Mouse (Mus musculus) monocyte, adult 2 months (primary cell): ENCODE measurements around the gene Cryge.
A peak's percentile ranks its signal among the peaks of the same experiment; 100 is the strongest.
"Not testable (repeated sequence)": the region's sequence is repeated elsewhere in the genome, so short reads cannot be mapped to it uniquely, and the experiment has no call there.

ENCODE experiments used
- DNase-seq, 2 experiments: peaks; one replicate each; pipeline ENCODE4 v3.0.0; 2022; ENCODE audit warnings: low spot score in 2 of 2, low read depth in 1 of 2

Cryge gene

GRCm38 (mm10) chr1:65050952-65051351, at the start of gene Cryge:
Gene Cryge, minus strand, starts transcription at chr1:65051149.
- DNase-seq, result not testable (repeated sequence)

GRCm38 (mm10) chr1:65096953-65097352, 46.0 kb upstream of the Cryge start:
- DNase-seq, result no peak

DNA sequence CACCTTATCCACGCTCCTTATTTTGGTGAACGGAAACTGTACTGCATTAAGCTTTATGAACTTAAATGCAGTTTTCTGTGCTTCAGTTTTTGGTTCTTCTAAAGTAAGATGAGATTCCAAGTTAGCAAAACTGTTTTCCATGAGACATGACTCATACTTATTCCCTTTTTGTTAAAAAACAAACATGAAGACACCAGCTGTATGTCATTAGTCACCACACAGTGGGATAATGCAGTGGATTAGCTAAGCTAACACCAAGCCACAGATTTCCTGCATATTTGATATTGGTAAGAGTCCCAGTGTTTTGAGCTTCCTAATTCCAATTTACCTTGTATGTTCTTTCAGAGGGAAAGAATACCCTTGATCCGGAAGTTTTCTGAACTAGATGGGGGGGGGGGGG, 40.6 kb upstream of the Cryge start:
- no peak for DNase-seq

- DNase-seq, result peak; percentile 42 to 50
Measured at GRCm38 (mm10) chr1:65090370-65090769, 39.4 kb upstream of the Cryge start.

DNA sequence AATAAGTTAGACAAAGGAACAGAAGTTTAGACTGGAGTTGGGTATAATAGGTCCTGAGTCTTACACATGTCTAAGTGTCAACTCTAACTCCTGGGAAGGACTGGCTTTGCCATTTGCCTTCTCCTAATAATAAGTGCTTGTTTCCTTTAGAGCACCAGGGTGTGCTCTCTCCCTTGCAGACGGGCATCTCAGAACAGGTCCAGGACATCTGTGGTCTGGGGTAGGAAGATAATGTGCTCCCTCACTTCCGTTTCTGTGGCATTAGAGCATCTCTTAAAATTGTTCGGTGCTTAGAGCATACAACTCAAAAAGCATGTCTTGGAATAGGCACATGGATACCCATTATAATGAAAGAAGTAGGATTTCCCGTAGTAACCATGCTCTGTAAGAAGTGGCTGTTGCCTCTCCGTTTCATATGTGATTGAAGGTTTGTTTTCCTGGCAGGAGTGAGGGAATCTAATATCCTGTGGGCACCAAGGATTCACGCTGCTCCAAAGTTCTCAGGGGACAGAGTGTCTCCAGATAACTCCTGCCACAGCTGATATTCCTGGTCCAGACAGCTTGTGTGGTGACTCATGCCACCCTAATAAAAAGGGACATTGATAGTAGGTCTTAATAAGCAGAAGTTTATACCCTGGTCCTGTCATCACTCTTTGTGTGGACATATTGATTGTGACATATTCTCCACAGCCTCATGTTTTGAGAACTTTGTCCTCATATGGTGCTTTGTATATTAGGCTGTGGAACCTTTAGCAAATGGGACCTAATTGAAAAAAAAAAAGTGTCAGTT, 37.8 kb upstream of the Cryge start:
- DNase-seq, result no peak

- no peak for DNase-seq
Measured at GRCm38 (mm10) chr1:65082188-65082587, 31.2 kb upstream of the Cryge start, which contains the start of gene Crygb. Gene Crygb, minus strand, starts transcription at chr1:65082288.

- no peak for DNase-seq
Measured at GRCm38 (mm10) chr1:65075607-65076006, 24.7 kb upstream of the Cryge start.

- DNase-seq, result no peak
Measured at GRCm38 (mm10) chr1:65073589-65073988, 22.6 kb upstream of the Cryge start, which contains the start of gene Crygc. Gene Crygc, minus strand, starts transcription at chr1:65073689.

DNA sequence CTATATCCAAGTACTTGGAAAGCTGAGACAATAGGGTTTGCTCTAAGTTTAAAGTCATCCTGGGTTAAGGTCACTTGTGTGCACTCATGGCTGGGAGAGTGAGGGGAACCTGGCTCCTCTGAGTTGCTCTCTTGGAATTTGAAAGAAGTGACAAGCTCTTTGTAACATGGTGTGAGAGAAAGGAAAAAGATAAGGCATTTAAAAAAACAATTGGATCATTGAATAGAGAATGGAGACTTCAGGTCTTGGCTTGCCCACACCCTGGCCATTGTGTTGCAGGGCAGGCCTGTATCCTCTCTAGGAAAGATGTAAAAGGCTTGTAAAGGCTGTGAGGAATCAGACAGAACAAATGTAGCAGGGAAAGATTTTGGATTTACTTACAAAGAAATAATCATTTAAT, 16.9 kb upstream of the Cryge start:
- DNase-seq, result no peak

GRCm38 (mm10) chr1:65064201-65064600, 13.3 kb upstream of the Cryge start:
- DNase-seq, result no peak

GRCm38 (mm10) chr1:65063352-65063751, 12.4 kb upstream of the Cryge start, which contains the start of gene Crygd:
Gene Crygd, minus strand, starts transcription at chr1:65063452.
- DNase-seq, result no peak

- DNase-seq, result no peak
Measured at GRCm38 (mm10) chr1:65052140-65052539, 1.2 kb upstream of the Cryge start.

- DNase-seq, result no peak
Measured at GRCm38 (mm10) chr1:65051696-65052095, 747 bp upstream of the Cryge start.

DNA sequence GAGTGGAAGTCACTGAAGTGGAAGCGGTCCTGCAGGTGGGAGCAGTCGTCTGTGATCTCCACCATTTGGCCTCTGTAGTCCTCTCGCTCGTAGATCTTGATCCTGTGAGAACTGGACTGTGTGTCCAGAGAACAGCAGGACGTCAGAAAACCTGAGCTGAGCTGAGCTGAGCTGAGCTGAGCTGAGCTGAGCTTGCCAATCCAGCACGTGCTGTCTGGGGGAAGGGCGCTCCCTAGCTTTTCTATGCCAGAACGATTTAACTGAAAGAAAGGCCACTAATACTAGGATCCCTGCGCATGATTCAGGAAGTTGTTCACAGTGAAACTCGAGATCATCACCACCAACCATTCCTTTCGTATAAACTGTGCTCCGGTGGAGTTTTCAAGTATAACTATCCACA, 2.2 kb downstream of the Cryge start:
- DNase-seq, result no peak

GRCm38 (mm10) chr1:65046401-65047109, 4.4 kb downstream of the Cryge start:
- no peak for DNase-seq

GRCm38 (mm10) chr1:65043433-65043832, 7.5 kb downstream of the Cryge start:
- no peak for DNase-seq

DNA sequence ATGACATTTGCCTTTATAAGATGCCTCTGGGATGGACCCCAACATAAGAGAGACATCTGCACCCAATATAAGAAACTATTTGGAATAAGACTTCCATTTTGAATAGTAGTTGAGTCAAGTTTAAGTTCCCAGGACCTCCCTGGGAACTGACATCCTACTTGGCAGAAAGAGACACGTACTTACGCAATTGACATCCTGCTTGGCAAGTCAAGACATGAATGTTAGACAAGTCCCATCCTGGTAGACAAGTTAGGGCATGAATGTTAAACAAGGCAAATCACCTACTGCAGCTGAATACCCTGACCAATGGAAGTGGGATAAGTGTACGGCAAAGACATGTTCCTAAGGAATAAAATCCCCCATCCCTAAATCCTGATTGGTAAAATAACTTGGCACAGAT, 9.1 kb downstream of the Cryge start:
- no peak for DNase-seq

DNA sequence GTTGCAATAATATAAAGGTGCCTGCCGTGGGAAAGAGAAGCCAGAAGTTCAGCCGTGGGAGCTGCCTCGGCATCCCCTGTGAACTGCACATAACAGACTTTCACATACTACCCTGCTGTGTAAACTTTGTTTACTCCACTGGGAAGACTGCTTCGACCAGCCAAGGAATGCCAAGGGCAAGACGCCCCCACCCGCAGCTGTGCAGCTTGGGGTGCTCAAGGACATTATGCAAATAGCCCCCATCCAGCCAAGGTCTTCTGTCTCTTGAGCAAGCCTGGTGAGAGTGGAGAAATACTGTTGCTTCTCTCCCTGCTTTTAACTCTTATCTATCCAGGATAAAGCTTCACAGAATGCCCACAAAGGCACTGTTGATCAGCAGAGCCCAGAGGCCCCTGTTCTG, 10.1 kb downstream of the Cryge start:
- DNase-seq, result no peak

DNA sequence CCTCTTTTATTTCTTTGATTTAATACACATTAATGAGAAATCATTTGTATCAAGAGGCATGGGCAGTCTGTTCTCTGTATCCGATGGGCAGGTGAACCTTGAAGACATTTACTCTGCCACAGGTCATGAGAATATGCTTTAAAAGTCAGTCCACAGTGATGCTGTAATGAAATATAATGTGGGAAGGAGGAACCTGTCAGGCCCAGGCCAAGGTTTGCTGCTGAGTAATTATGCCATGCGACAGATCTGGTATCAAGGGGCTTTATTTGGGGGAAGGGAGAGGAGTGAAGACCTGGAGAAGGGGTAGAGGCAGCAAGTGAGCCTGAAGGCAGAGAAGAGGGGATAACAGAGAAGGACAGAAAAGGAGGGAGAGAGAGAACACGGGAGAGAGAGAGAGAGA, 11.3 kb downstream of the Cryge start:
- no peak for DNase-seq

GRCm38 (mm10) chr1:65037542-65037941, 13.4 kb downstream of the Cryge start:
- DNase-seq, result no peak

- no peak for DNase-seq
Measured at GRCm38 (mm10) chr1:65035513-65035912, 15.4 kb downstream of the Cryge start.

DNA sequence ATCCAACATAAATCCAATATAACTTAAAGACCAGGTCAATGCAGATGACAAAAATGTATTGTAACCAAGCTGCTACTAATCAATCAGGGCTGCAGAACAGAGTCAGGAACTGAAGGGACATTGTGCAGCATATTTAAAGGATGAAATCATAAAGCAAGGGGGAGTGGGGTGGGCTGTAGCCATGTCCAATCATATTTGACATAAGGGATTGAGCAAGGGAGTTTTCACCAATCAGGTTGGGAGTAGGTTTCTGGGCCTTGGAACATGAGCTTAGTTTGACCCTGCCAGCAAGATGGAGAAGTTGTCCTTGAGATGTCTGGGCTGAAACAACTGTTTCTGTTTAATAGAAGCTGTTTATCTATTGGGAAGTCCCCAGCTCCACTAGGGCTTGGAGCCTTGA, 18.3 kb downstream of the Cryge start, which contains the start of gene Akr1cl:
Gene Akr1cl, minus strand, starts transcription at position 119 of the 400 bp plus-strand sequence.
- DNase-seq, result no peak
